In the genomic region with DNA sequence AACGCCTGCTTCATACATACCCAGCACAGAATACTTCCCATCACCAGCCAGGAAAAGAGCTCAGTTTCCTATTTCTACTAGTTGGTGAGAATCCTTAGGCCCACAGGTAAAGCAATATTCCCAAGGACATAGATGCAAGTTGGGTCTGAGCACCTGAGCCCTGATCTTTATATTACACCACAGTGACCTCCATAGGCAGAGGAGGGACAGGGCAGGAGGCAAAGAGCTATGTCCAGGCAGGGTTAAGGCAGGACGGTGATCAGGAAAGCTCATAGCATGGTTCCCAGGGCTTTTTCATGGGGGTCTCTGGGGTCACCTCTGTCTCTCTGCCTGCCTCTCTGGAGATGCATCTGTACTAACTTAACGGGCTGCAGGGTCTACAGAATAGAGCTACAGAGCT, we compare ENCODE assay signal across 26 mouse cellular contexts. TPM values are rescaled to one million over a fixed set of nuclear protein-coding genes. Genes with fewer than 3 reads are reported as not detected.
DNase-seq lines count a peak whose midpoint lies in the region; ATAC-seq and TF ChIP-seq lines count a peak whose summit lies in the region.
"Had no signal": no experiment of that assay in that cellular context is flagged by ENCODE, and none has a peak within 500 bp of the region (broad histone marks: within the 10 kb centered on the region; RNA-seq: fewer than 3 reads in every experiment).

No protein-coding gene starts in this region.

- H3K4me3 ChIP-seq in cerebellum, adult 2 months (replicated peaks; ENCODE audit: insufficient read depth, low read depth, low read length): no peak overlapping the region
- H3K4me3 ChIP-seq in intestine, postnatal 0 days (ENCODE audit: low read depth, low read length): no peak overlapping the region
- H3K4me3 ChIP-seq in intestine, embryonic 15.5 days (replicated peaks): no peak overlapping the region
- H3K4me3 ChIP-seq: embryonic facial prominence, embryonic 10.5 days; embryonic facial prominence, embryonic 12.5 days; forebrain, embryonic 13.5 days; forebrain, embryonic 15.5 days had no signal

- no peak overlapping the region for H3K9ac ChIP-seq in intestine, postnatal 0 days (ENCODE audit: low read depth, low read length)
- no peak overlapping the region for H3K9ac ChIP-seq in intestine, embryonic 15.5 days
- H3K9ac ChIP-seq: embryonic facial prominence, embryonic 12.5 days; forebrain, embryonic 13.5 days; forebrain, embryonic 15.5 days; forebrain, postnatal 0 days had no signal

- no peak for DNase-seq in cerebellum, adult 2 months
- no peak for DNase-seq in cerebellum, adult 9-10 months
- DNase-seq in brain, embryonic 14.5 days (ENCODE audit: low read depth): no peak
- no peak for DNase-seq in left cerebral cortex, postnatal 36 days (ENCODE audit: low spot score in 2 of 2)
- DNase-seq: adrenal gland, adult 8-10 months; adrenal gland, postnatal 14 days; adrenal gland, postnatal 36 days; B cell, adult 2 months; cerebellum, adult 11 months; cerebellum, adult 18-20 months; cerebellum, adult 9-11 months; cerebellum, postnatal 14 days; cerebellum, postnatal 36 days; forebrain, postnatal 0 days had no signal

- no peaks in the 10 kb centered on the region for H3K27me3 ChIP-seq in cerebellum, adult 2 months (ENCODE audit: control insufficient read depth, insufficient read depth, low read length)
- no peaks in the 10 kb centered on the region for H3K27me3 ChIP-seq in intestine, postnatal 0 days (replicated peaks; ENCODE audit: control insufficient read depth, insufficient read depth, low read length)
- H3K27me3 ChIP-seq in intestine, embryonic 15.5 days (replicated peaks): no peaks in the 10 kb centered on the region
- H3K27me3 ChIP-seq: forebrain, embryonic 13.5 days; forebrain, embryonic 15.5 days; Patski had no signal

- no peaks in the 10 kb centered on the region for H3K4me1 ChIP-seq in cerebellum, adult 2 months (ENCODE audit: control insufficient read depth, insufficient read depth, low read length)
- H3K4me1 ChIP-seq in intestine, postnatal 0 days (replicated peaks; ENCODE audit: control insufficient read depth, insufficient read depth, low read length): no peaks in the 10 kb centered on the region
- H3K4me1 ChIP-seq in intestine, embryonic 15.5 days (replicated peaks): no peaks in the 10 kb centered on the region
- H3K4me1 ChIP-seq: embryonic facial prominence, embryonic 10.5 days; embryonic facial prominence, embryonic 12.5 days; forebrain, embryonic 13.5 days; forebrain, embryonic 15.5 days had no signal

- H3K9me3 ChIP-seq in intestine, postnatal 0 days (ENCODE audit: control insufficient read depth): no peaks in the 10 kb centered on the region
- H3K9me3 ChIP-seq in intestine, embryonic 15.5 days: no peaks in the 10 kb centered on the region
- H3K9me3 ChIP-seq: embryonic facial prominence, embryonic 10.5 days; forebrain, embryonic 15.5 days had no signal

- 85% methylated on average over 3 of the region's 3 CpGs for WGBS in cerebellum, adult 2 months
- 70% methylated on average over 3 of the region's 3 CpGs for WGBS in intestine, postnatal 0 days
- WGBS in intestine, embryonic 15.5 days: 86% methylated on average over 3 of the region's 3 CpGs

- intact Hi-C loops in left cerebral cortex, postnatal 36 days (cut with DNase I): no loop called here

- no peak for TF ChIP-seq POLR2A in cerebellum, adult 2 months (IDR thresholded peaks at IDR 0.05; ENCODE audit: borderline replicate concordance, insufficient read depth, low read length)
- no peak for TF ChIP-seq POLR2A in brain, embryonic 14.5 days (IDR thresholded peaks at IDR 0.05; ENCODE audit: borderline replicate concordance, extremely low read depth, insufficient read depth, insufficient read length, poor library complexity, severe bottlenecking)

- no peak for ATAC-seq in intestine, postnatal 0 days
- ATAC-seq in intestine, embryonic 15.5 days: no peak
- ATAC-seq: activated CD4-positive, CD25-positive, alpha-beta regulatory T cell, adult 4 months; CD4-positive, CD25-positive, alpha-beta regulatory T cell, adult 4 months; forebrain, embryonic 13.5 days; forebrain, embryonic 15.5 days; forebrain, postnatal 0 days; Patski had no signal

- no peak overlapping the region for H3K27ac ChIP-seq in cerebellum, adult 2 months (ENCODE audit: insufficient read depth, low read length)
- H3K27ac ChIP-seq in intestine, postnatal 0 days (ENCODE audit: low read depth, low read length): no peak overlapping the region
- H3K27ac ChIP-seq in intestine, embryonic 15.5 days: no peak overlapping the region
- H3K27ac ChIP-seq: embryonic facial prominence, embryonic 10.5 days; embryonic facial prominence, embryonic 12.5 days; forebrain, embryonic 13.5 days; forebrain, embryonic 15.5 days had no signal

- peak; percentile 17; the same call in 1 of the 2 replicates for TF ChIP-seq CTCF in cerebellum, adult 2 months (IDR thresholded peaks at IDR 0.05; ENCODE audit: borderline replicate concordance, insufficient read depth, low read depth, low read length)
- TF ChIP-seq CTCF in intestine, postnatal 0 days (IDR thresholded peaks at IDR 0.05; ENCODE audit: low read depth): peak; percentile 15; the same call in 1 of the 2 replicates
- TF ChIP-seq CTCF in brain, embryonic 14.5 days (IDR thresholded peaks at IDR 0.05; ENCODE audit: borderline replicate concordance, extremely low read depth, insufficient read depth, insufficient read length): peak; percentile 10; the same call in 1 of the 2 replicates

- H3K4me2 ChIP-seq in intestine, postnatal 0 days (replicated peaks; ENCODE audit: low read depth): no peak overlapping the region
- H3K4me2 ChIP-seq in intestine, embryonic 15.5 days (replicated peaks): no peak overlapping the region
- H3K4me2 ChIP-seq: embryonic facial prominence, embryonic 12.5 days; forebrain, embryonic 13.5 days; forebrain, embryonic 15.5 days had no signal

- H3K36me3 ChIP-seq in intestine, postnatal 0 days (ENCODE audit: control insufficient read depth, insufficient read depth): no peaks in the 10 kb centered on the region
- no peaks in the 10 kb centered on the region for H3K36me3 ChIP-seq in intestine, embryonic 15.5 days
- H3K36me3 ChIP-seq: embryonic facial prominence, embryonic 10.5 days; embryonic facial prominence, embryonic 12.5 days; forebrain, embryonic 15.5 days; G1E had no signal

RNA-seq across cellular contexts. Expression of gene Slc6a1, which starts 40.5 kb away (rescaled TPM):
- 483 and 522 TPM in 2 replicates for polyA plus RNA-seq in cerebellum, adult 2 months (2012; rRNA removed)
- polyA plus RNA-seq in intestine, postnatal 0 days (2015; fragmentation: Nextera tagmentation; extraction: Ambion mirVana): not detected in 2 replicates
- 0.18 and 0.34 TPM in 2 replicates for polyA plus RNA-seq in intestine, embryonic 15.5 days (2015; fragmentation: Nextera tagmentation; extraction: Ambion mirVana)
- 210 and 269 TPM in 2 replicates for polyA plus RNA-seq in brain, embryonic 14.5 days (2012; rRNA removed)
- 100 to 1,000 TPM; 289 to 308 TPM for total RNA-seq in left cerebral cortex, postnatal 36 days (2021)
- total RNA-seq: adrenal gland, adult 18-20 months; adrenal gland, postnatal 14 days; adrenal gland, postnatal 36 days; common myeloid progenitor, adult 5-6 weeks had no signal
- polyA plus RNA-seq: G1E, Patski had no signal

Comparison
In these comparisons a context has a peak if more than half of its experiments do, and no peak if none do; other contexts are left out.
1. RNA of gene Slc6a1, which starts 40.5 kb away (polyA plus RNA-seq): 483 to 522 TPM in cerebellum, adult 2 months and 210 to 269 TPM in brain, embryonic 14.5 days; 0.18 to 0.34 TPM in intestine, embryonic 15.5 days and not detected in intestine, postnatal 0 days; every median in the first group is over 100 times any median in the second.
2. Peak in every context shown above with its lines, with median percentiles within 50 percentile points of each other: CTCF ChIP-seq.